ENCODE assay signal across 9 mouse cellular contexts in genomic region chr5:112655529-112655928, GRCm38 (mm10).
A peak's percentile ranks its signal among the peaks of the same experiment; 100 is the strongest.
DNase-seq lines count a peak whose midpoint lies in the region; ATAC-seq and TF ChIP-seq lines count a peak whose summit lies in the region.
"Had no signal": no experiment of that assay in that cellular context is flagged by ENCODE, and none has a peak within 500 bp of the region (broad histone marks: within the 10 kb centered on the region; RNA-seq: fewer than 3 reads in every experiment).

No protein-coding gene starts in this region.

- no peaks in the 10 kb centered on the region for H3K9me3 ChIP-seq in intestine, embryonic 14.5 days (ENCODE audit: control insufficient read depth, low read length)
- H3K9me3 ChIP-seq in intestine, postnatal 0 days (ENCODE audit: control insufficient read depth): no peaks in the 10 kb centered on the region
- H3K9me3 ChIP-seq in hindbrain, embryonic 10.5 days: no peaks in the 10 kb centered on the region
- no peaks in the 10 kb centered on the region for H3K9me3 ChIP-seq in midbrain, embryonic 11.5 days (ENCODE audit: control insufficient read depth, low read length)

- H3K9ac ChIP-seq in intestine, embryonic 14.5 days (ENCODE audit: low read length): no peak overlapping the region
- no peak overlapping the region for H3K9ac ChIP-seq in intestine, postnatal 0 days (ENCODE audit: low read depth, low read length)
- H3K9ac ChIP-seq in midbrain, embryonic 11.5 days (ENCODE audit: low read length): peak overlapping the region; percentile 26; the same call in 1 of the 2 replicates

- peak overlapping the region; percentile 31 for H3K4me2 ChIP-seq in intestine, embryonic 14.5 days (ENCODE audit: low read length)
- H3K4me2 ChIP-seq in intestine, postnatal 0 days (replicated peaks; ENCODE audit: low read depth): no peak overlapping the region
- peak overlapping the region; percentile 44 for H3K4me2 ChIP-seq in midbrain, embryonic 11.5 days

- 3% methylated on average over 14 of the region's 14 CpGs for WGBS in intestine, embryonic 14.5 days
- WGBS in intestine, postnatal 0 days: 4% methylated on average over 14 of the region's 14 CpGs
- 4% methylated on average over 14 of the region's 14 CpGs for WGBS in hindbrain, embryonic 10.5 days
- 4% methylated on average over 14 of the region's 14 CpGs for WGBS in midbrain, embryonic 11.5 days

- DNase-seq in intestine, embryonic 14.5 days (ENCODE audit: low spot score): no peak
- peak; percentile 34 for DNase-seq in embryo, embryonic 11 days
- no peak for DNase-seq in hindbrain, embryonic 10.5 days (ENCODE audit: low spot score)
- DNase-seq in midbrain, embryonic 11.5 days (ENCODE audit: low spot score, missing footprints): peak; percentile 87
- DNase-seq in testis, postnatal 10 days (ENCODE audit: low spot score): no peak
- no peak for DNase-seq in Muller cell, postnatal 12 days (ENCODE audit: inconsistent ontology term)
- DNase-seq: thymus, postnatal 4 days had no signal

- no peak overlapping the region for H3K4me3 ChIP-seq in intestine, embryonic 14.5 days (ENCODE audit: low read depth, low read length)
- no peak overlapping the region for H3K4me3 ChIP-seq in intestine, postnatal 0 days (ENCODE audit: low read depth, low read length)
- peak overlapping the region; percentile 42 for H3K4me3 ChIP-seq in hindbrain, embryonic 10.5 days
- H3K4me3 ChIP-seq in midbrain, embryonic 11.5 days (ENCODE audit: low read depth, low read length): peak overlapping the region; percentile 10; the same call in 1 of the 2 replicates

- H3K27me3 ChIP-seq in intestine, embryonic 14.5 days (replicated peaks; ENCODE audit: control insufficient read depth, insufficient read depth, low read length): no peaks in the 10 kb centered on the region
- H3K27me3 ChIP-seq in intestine, postnatal 0 days (replicated peaks; ENCODE audit: control insufficient read depth, insufficient read depth, low read length): peaks cover 4% of the 10 kb centered on the region; the same call in 1 of the 2 replicates
- peaks cover 22% of the 10 kb centered on the region for H3K27me3 ChIP-seq in hindbrain, embryonic 10.5 days (ENCODE audit: insufficient read depth, poor library complexity, severe bottlenecking)
- H3K27me3 ChIP-seq in midbrain, embryonic 11.5 days (ENCODE audit: control insufficient read depth, insufficient read depth, low read length): no peaks in the 10 kb centered on the region

- ATAC-seq in intestine, embryonic 14.5 days (replicated peaks; ENCODE audit: low FRiP score, low TSS enrichment, low read depth): no peak
- ATAC-seq in intestine, postnatal 0 days: no peak
- ATAC-seq in midbrain, embryonic 11.5 days (ENCODE audit: low FRiP score): peak; percentile 67
- ATAC-seq in inflammation-experienced regulatory T-cells, adult 6 months: no peak

- H3K4me1 ChIP-seq in intestine, embryonic 14.5 days (replicated peaks; ENCODE audit: control insufficient read depth, insufficient read depth, low read length): peaks cover 13% of the 10 kb centered on the region
- H3K4me1 ChIP-seq in intestine, postnatal 0 days (replicated peaks; ENCODE audit: control insufficient read depth, insufficient read depth, low read length): no peaks in the 10 kb centered on the region
- peaks cover 72% of the 10 kb centered on the region for H3K4me1 ChIP-seq in hindbrain, embryonic 10.5 days (replicated peaks)
- H3K4me1 ChIP-seq in midbrain, embryonic 11.5 days (ENCODE audit: control insufficient read depth, insufficient read depth, low read length): peaks cover 20% of the 10 kb centered on the region

- no peak overlapping the region for H3K27ac ChIP-seq in intestine, embryonic 14.5 days (ENCODE audit: low read depth)
- no peak overlapping the region for H3K27ac ChIP-seq in intestine, postnatal 0 days (ENCODE audit: low read depth, low read length)
- peak overlapping the region; percentile 79 for H3K27ac ChIP-seq in hindbrain, embryonic 10.5 days
- no peak overlapping the region for H3K27ac ChIP-seq in midbrain, embryonic 11.5 days (ENCODE audit: low read depth, low read length)

- no peak for TF ChIP-seq CTCF in intestine, postnatal 0 days (IDR thresholded peaks at IDR 0.05; ENCODE audit: low read depth)

- H3K36me3 ChIP-seq in intestine, embryonic 14.5 days (ENCODE audit: control insufficient read depth, insufficient read depth, low read length): no peaks in the 10 kb centered on the region
- H3K36me3 ChIP-seq in intestine, postnatal 0 days (ENCODE audit: control insufficient read depth, insufficient read depth): no peaks in the 10 kb centered on the region
- no peaks in the 10 kb centered on the region for H3K36me3 ChIP-seq in hindbrain, embryonic 10.5 days
- no peaks in the 10 kb centered on the region for H3K36me3 ChIP-seq in midbrain, embryonic 11.5 days (ENCODE audit: control insufficient read depth, insufficient read depth, low read length)

Comparison
In these comparisons a context has a peak if more than half of its experiments do, and no peak if none do; other contexts are left out.
1. DNase-seq: peak in embryo, embryonic 11 days (single experiment) and midbrain, embryonic 11.5 days (single experiment); none in intestine, embryonic 14.5 days (single experiment), hindbrain, embryonic 10.5 days (single experiment), testis, postnatal 10 days (single experiment) and Muller cell, postnatal 12 days (single experiment).
2. H3K4me3 ChIP-seq: peak in hindbrain, embryonic 10.5 days (single experiment) and midbrain, embryonic 11.5 days (single experiment); none in intestine, embryonic 14.5 days (single experiment) and intestine, postnatal 0 days (single experiment).